Mouse (Mus musculus) T-helper 17 cell (primary cell): ENCODE measurements at regions not wholly inside any gene's neighbourhood (a gene's known extent, or its start where the extent isn't known, plus 50 kb on each side); places are given as distances from the start of the nearest gene placed in this dataset.

Experiments
- in situ Hi-C, 2 experiments: fragments of 300-600 bp; cut with MboI, MseI; formaldehyde crosslinking; loops; 1 replicate in 1 of 2; 2 replicates in 1 of 2; pipeline ENCODE4 v1.15.1; 2025; ENCODE audit warnings: high pct_unique_total_duplicates in 2 of 2

GRCm38 (mm10) chr11:94882687-94883383 lies 53.2 kb upstream of the Col1a1 start:
- in situ Hi-C loops = no loop called here

GRCm38 (mm10) chr11:94881982-94882686 lies 53.9 kb upstream of the Col1a1 start:
- in situ Hi-C loops = no loop called here

GRCm38 (mm10) chr11:94880896-94881840 lies 54.9 kb upstream of the Col1a1 start:
- in situ Hi-C loops = no loop called here

GRCm38 (mm10) chr11:94876707-94877106 lies 59.3 kb upstream of the Col1a1 start:
- in situ Hi-C loops = loop anchor here in 1 of 2 experiments (5.0 kb wide), 1 partner anchor 46 kb away; no protein-coding TSS in a partner anchor

GRCm38 (mm10) chr11:94875026-94875425 lies 61.0 kb upstream of the Col1a1 start:
- in situ Hi-C loops = loop anchor here in 1 of 2 experiments (5.0 kb wide), 1 partner anchor 47 kb away; no protein-coding TSS in a partner anchor

GRCm38 (mm10) chr11:94874155-94874561 lies 61.9 kb upstream of the Col1a1 start:
- in situ Hi-C loops = no loop called here

- in situ Hi-C loops = no loop called here
Observed at GRCm38 (mm10) chr11:94873693-94874092, 62.3 kb upstream of the Col1a1 start.

GRCm38 (mm10) chr11:94872921-94873320 lies 63.1 kb upstream of the Col1a1 start:
- in situ Hi-C loops = no loop called here

GRCm38 (mm10) chr11:94870341-94870740 lies 65.7 kb upstream of the Col1a1 start:
- in situ Hi-C loops = no loop called here

- in situ Hi-C loops = loop anchor here in 1 of 2 experiments (10.0 kb wide), 1 partner anchor 65 kb away; the partner anchor contains the start of gene Col1a1
Observed at GRCm38 (mm10) chr11:94869866-94870265, 66.2 kb upstream of the Col1a1 start.

GRCm38 (mm10) chr11:94866176-94866967 lies 69.7 kb upstream of the Col1a1 start:
- in situ Hi-C loops = loop anchor here in 1 of 2 experiments (10.0 kb wide), 1 partner anchor 68 kb away; the partner anchor contains the start of gene Col1a1

- in situ Hi-C loops = no loop called here
Observed at GRCm38 (mm10) chr11:94850129-94850528, 67.6 kb upstream of the Tmem92 start.

- in situ Hi-C loops = no loop called here
Observed at GRCm38 (mm10) chr11:94839133-94839532, 56.6 kb upstream of the Tmem92 start.

- in situ Hi-C loops = no loop called here
Observed at GRCm38 (mm10) chr11:94838140-94838539, 55.6 kb upstream of the Tmem92 start.

GRCm38 (mm10) chr11:94836347-94836746 lies 53.8 kb upstream of the Tmem92 start:
- in situ Hi-C loops = no loop called here

- in situ Hi-C loops = no loop called here
Observed at GRCm38 (mm10) chr11:94832246-94832985, 49.9 kb upstream of the Tmem92 start.
